Comparison of ENCODE assay signal across 17 mouse cellular contexts in the genomic region with DNA sequence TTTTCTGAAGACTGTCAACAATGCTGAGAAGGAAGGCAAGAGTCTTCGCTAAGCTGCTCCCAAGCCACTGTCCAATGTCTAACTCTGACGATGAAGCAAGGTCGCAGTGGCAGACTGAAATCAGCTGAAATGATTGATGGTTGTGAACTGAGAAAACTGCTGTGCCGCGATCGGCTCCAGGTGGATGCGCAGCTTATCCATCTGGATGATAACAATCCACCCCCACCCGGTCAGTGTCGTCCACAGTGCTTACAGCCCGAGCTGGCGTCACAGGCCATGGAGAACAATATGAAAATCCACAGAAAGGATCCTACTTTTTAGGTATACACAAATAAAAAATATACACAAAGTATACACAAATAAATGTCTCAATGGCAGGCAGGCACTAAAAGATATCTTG. TPM values are rescaled to one million over a fixed set of nuclear protein-coding genes. Genes with fewer than 3 reads are reported as not detected.
DNase-seq lines count a peak whose midpoint lies in the region; ATAC-seq and TF ChIP-seq lines count a peak whose summit lies in the region.
"Had no signal": no experiment of that assay in that cellular context is flagged by ENCODE, and none has a peak within 500 bp of the region (broad histone marks: within the 10 kb centered on the region; RNA-seq: fewer than 3 reads in every experiment).

No protein-coding gene starts in this region.

- ATAC-seq in heart, embryonic 16.5 days (replicated peaks; ENCODE audit: extremely low read depth, insufficient read depth, low FRiP score): no peak
- peak; percentile 83 for ATAC-seq in hindbrain, postnatal 0 days
- no peak for ATAC-seq in inflammation-experienced regulatory T-cells, adult 6 months
- ATAC-seq: lung, postnatal 0 days had no signal

- no peak overlapping the region for H3K9ac ChIP-seq in heart, embryonic 16.5 days (ENCODE audit: low read length)
- H3K9ac ChIP-seq in hindbrain, postnatal 0 days (replicated peaks; ENCODE audit: low read length): no peak overlapping the region

- peak; percentile 34 to 48 for DNase-seq in cerebellum, adult 2 months
- DNase-seq in cerebellum, adult 8-10 months: no peak
- no peak for DNase-seq in heart, adult 9 months (ENCODE audit: low spot score in 2 of 2)
- peak; percentile 52 to 65 for DNase-seq in cerebellum, postnatal 14 days
- peak; percentile 69 for DNase-seq in hindbrain, postnatal 0 days (ENCODE audit: low spot score)
- DNase-seq in kidney, adult 9 months: no peak
- DNase-seq: adrenal gland, postnatal 10 days; right cerebral cortex, postnatal 4 days; thymus, postnatal 4 days had no signal

- H3K36me3 ChIP-seq in heart, embryonic 16.5 days (ENCODE audit: control insufficient read depth, insufficient read depth): no peaks in the 10 kb centered on the region
- H3K36me3 ChIP-seq in hindbrain, postnatal 0 days (ENCODE audit: insufficient read depth, low read length): no peaks in the 10 kb centered on the region

- peak overlapping the region; percentile 5; the same call in 1 of the 2 replicates for H3K4me2 ChIP-seq in heart, embryonic 16.5 days (ENCODE audit: low read depth, low read length)
- peak overlapping the region; percentile 24 for H3K4me2 ChIP-seq in hindbrain, postnatal 0 days (ENCODE audit: low read depth, low read length)
- H3K4me2 ChIP-seq: liver, embryonic 11.5 days had no signal

- no peak for TF ChIP-seq CTCF in cerebellum, adult 2 months (IDR thresholded peaks at IDR 0.05; ENCODE audit: borderline replicate concordance, insufficient read depth, low read depth, low read length)
- no peak for TF ChIP-seq CTCF in hindbrain, postnatal 0 days (IDR thresholded peaks at IDR 0.05; ENCODE audit: low read depth)

- WGBS in cerebellum, adult 2 months: 18% methylated on average over 11 of the region's 11 CpGs
- WGBS in heart, embryonic 16.5 days: 47% methylated on average over 11 of the region's 11 CpGs
- WGBS in hindbrain, postnatal 0 days: 33% methylated on average over 11 of the region's 11 CpGs

- peak overlapping the region; percentile 68 for H3K27ac ChIP-seq in cerebellum, adult 2 months (ENCODE audit: insufficient read depth, low read length)
- peak overlapping the region; percentile 99 for H3K27ac ChIP-seq in heart, embryonic 16.5 days (ENCODE audit: low read length)
- H3K27ac ChIP-seq in hindbrain, postnatal 0 days: peak overlapping the region; percentile 22
- H3K27ac ChIP-seq: left cerebral cortex, adult 2 months had no signal

- no peak for TF ChIP-seq POLR2A in cerebellum, adult 2 months (IDR thresholded peaks at IDR 0.05; ENCODE audit: borderline replicate concordance, insufficient read depth, low read length)

- no peaks in the 10 kb centered on the region for H3K9me3 ChIP-seq in heart, embryonic 16.5 days (replicated peaks; ENCODE audit: control insufficient read depth, low read length)
- no peaks in the 10 kb centered on the region for H3K9me3 ChIP-seq in hindbrain, postnatal 0 days (ENCODE audit: low read length)

- peak overlapping the region; percentile 47 for H3K4me3 ChIP-seq in cerebellum, adult 2 months (replicated peaks; ENCODE audit: insufficient read depth, low read depth, low read length)
- H3K4me3 ChIP-seq in heart, embryonic 16.5 days (ENCODE audit: low read length): no peak overlapping the region
- H3K4me3 ChIP-seq in hindbrain, postnatal 0 days (ENCODE audit: low read length): no peak overlapping the region
- H3K4me3 ChIP-seq: left cerebral cortex, adult 2 months had no signal

- peaks cover 13% of the 10 kb centered on the region for H3K4me1 ChIP-seq in cerebellum, adult 2 months (ENCODE audit: control insufficient read depth, insufficient read depth, low read length)
- peaks cover 29% of the 10 kb centered on the region for H3K4me1 ChIP-seq in heart, embryonic 16.5 days (ENCODE audit: control insufficient read depth, insufficient read depth, low read length)
- no peaks in the 10 kb centered on the region for H3K4me1 ChIP-seq in hindbrain, postnatal 0 days (ENCODE audit: insufficient read depth, low read length)

- no peaks in the 10 kb centered on the region for H3K27me3 ChIP-seq in cerebellum, adult 2 months (ENCODE audit: control insufficient read depth, insufficient read depth, low read length)
- no peaks in the 10 kb centered on the region for H3K27me3 ChIP-seq in heart, embryonic 16.5 days (ENCODE audit: control insufficient read depth, insufficient read depth, low read length)
- H3K27me3 ChIP-seq in hindbrain, postnatal 0 days (ENCODE audit: insufficient read depth, low read length): no peaks in the 10 kb centered on the region

RNA-seq across cellular contexts. Expression of a gene that starts 8.3 kb away (rescaled TPM):
- polyA plus RNA-seq in cerebellum, adult 2 months (2012; rRNA removed): 19.3 and 21.1 TPM in 2 replicates
- 63.5 and 65.9 TPM in 2 replicates for polyA plus RNA-seq in heart, embryonic 16.5 days (2015; fragmentation: Nextera tagmentation; extraction: Ambion mirVana)
- total RNA-seq in hindbrain, postnatal 0 days (2014; rRNA removed): 29.7 and 30.4 TPM in 2 replicates
- 29.9 and 32.6 TPM in 2 replicates for polyA plus RNA-seq in hindbrain, postnatal 0 days (2015; fragmentation: Nextera tagmentation; extraction: Ambion mirVana)
- polyA plus RNA-seq in inflammation-experienced regulatory T-cells, adult 6 months (2017; shearing (Covaris generic)): 10 to 100 TPM in 2 of 3 experiments, 1 to 10 TPM in 1; 8.1 to 12.7 (median 10.9) TPM

RNA-seq across cellular contexts. Expression of a gene that starts 9.0 kb away (rescaled TPM):
- polyA plus RNA-seq in cerebellum, adult 2 months (2012; rRNA removed): 0.07 and 0.08 TPM in 2 replicates
- polyA plus RNA-seq in heart, embryonic 16.5 days (2015; fragmentation: Nextera tagmentation; extraction: Ambion mirVana): 0.25 and 0.26 TPM in 2 replicates
- 0.18 and 0.21 TPM in 2 replicates for total RNA-seq in hindbrain, postnatal 0 days (2014; rRNA removed)
- polyA plus RNA-seq in hindbrain, postnatal 0 days (2015; fragmentation: Nextera tagmentation; extraction: Ambion mirVana): 0.25 and 0.39 TPM in 2 replicates
- under 1 TPM in 2 of 3 experiments, not detected in 1; 0.06 to 0.07 TPM for polyA plus RNA-seq in inflammation-experienced regulatory T-cells, adult 6 months (2017; shearing (Covaris generic))
- total RNA-seq: adrenal gland, postnatal 10 days; gastrocnemius, postnatal 4 days had no signal
- polyA plus RNA-seq: large intestine, adult 2 months; liver, embryonic 11.5 days; stomach, embryonic 16.5 days had no signal

Comparison
In these comparisons a context has a peak if more than half of its experiments do, and no peak if none do; other contexts are left out.
1. DNase-seq: peak in cerebellum, adult 2 months (2 of 2), cerebellum, postnatal 14 days (2 of 2) and hindbrain, postnatal 0 days (single experiment); none in cerebellum, adult 8-10 months (single experiment), heart, adult 9 months (0 of 2) and kidney, adult 9 months (single experiment).
2. H3K27ac ChIP-seq: peak in every context shown above with its lines; median percentile 99 in heart, embryonic 16.5 days; 68 in cerebellum, adult 2 months; 22 in hindbrain, postnatal 0 days.